Mouse (Mus musculus) spleen, adult 2 months (tissue): ENCODE data around the gene Elmo2. TPM values are rescaled to one million over a fixed set of nuclear protein-coding genes. Genes with fewer than 3 reads are reported as not detected.

Experiments used
- DNase-seq, 2 experiments: peaks; one replicate each; pipeline versions ENCODE4 v3.0.0 to v3.0.0-alpha.2; 2012 to 2021; ENCODE audit warnings: low spot score in 2 of 2, low read depth in 1 of 2
- H3K27ac ChIP-seq: fragments of 200-500 bp; 2 replicates; pipeline ENCODE4 v1.5.1; 2012; ENCODE audit warnings: low read length, inconsistent platforms; ENCODE audit not compliant: insufficient read depth
- H3K27me3 ChIP-seq: fragments of 200-500 bp; 2 replicates; pipeline ENCODE4 v1.6.1; 2012; ENCODE audit warnings: mild to moderate bottlenecking, moderate library complexity, low read length, inconsistent platforms; ENCODE audit not compliant: control insufficient read depth, insufficient read depth
- H3K36me3 ChIP-seq: fragments of 200-500 bp; 2 replicates; pipeline ENCODE4 v1.6.1; 2012; ENCODE audit warnings: mild to moderate bottlenecking, low read length, inconsistent platforms; ENCODE audit not compliant: control insufficient read depth, insufficient read depth
- H3K4me1 ChIP-seq: fragments of 200-500 bp; 2 replicates; pipeline ENCODE4 v1.6.1; 2011; ENCODE audit warnings: inconsistent platforms; ENCODE audit not compliant: control insufficient read depth, insufficient read depth, insufficient read length
- H3K4me3 ChIP-seq: fragments of 200-500 bp; 2 replicates; pipeline ENCODE4 v1.5.1; 2011; ENCODE audit warnings: mild to moderate bottlenecking, inconsistent platforms; ENCODE audit not compliant: insufficient read depth, insufficient read length; ENCODE audit errors: extremely low read depth
- CTCF ChIP-seq: fragments of 200-500 bp; IDR thresholded peaks from 2 replicates; pipeline ENCODE4 v1.5.1; 2011; ENCODE audit warnings: mild to moderate bottlenecking, inconsistent platforms; ENCODE audit not compliant: insufficient read depth, insufficient read length, insufficient replicate concordance; ENCODE audit errors: extremely low read depth
- POLR2A ChIP-seq: fragments of 200-500 bp; IDR thresholded peaks from 2 replicates; pipeline ENCODE4 v1.6.1; 2011; ENCODE audit warnings: low read depth, low read length, inconsistent platforms
- WGBS: fragments of 180-500 bp; shearing (Covaris S2); methylation state at CpG from one replicate; pipeline ENCODE4 v1.1.7; 2018; 5-methylcytosine and 5-hydroxymethylcytosine counted together
- polyA plus RNA-seq: library from polyadenylated mRNA; depleted of rRNA; stranded (reverse); fragments of >200 nt; gene quantifications from 2 replicates; pipeline ENCODE4 v1.2.3, GENCODE M21; 2012

The Elmo2 gene
- polyA plus RNA-seq, 1 experiment: 62.3 TPM

DNA sequence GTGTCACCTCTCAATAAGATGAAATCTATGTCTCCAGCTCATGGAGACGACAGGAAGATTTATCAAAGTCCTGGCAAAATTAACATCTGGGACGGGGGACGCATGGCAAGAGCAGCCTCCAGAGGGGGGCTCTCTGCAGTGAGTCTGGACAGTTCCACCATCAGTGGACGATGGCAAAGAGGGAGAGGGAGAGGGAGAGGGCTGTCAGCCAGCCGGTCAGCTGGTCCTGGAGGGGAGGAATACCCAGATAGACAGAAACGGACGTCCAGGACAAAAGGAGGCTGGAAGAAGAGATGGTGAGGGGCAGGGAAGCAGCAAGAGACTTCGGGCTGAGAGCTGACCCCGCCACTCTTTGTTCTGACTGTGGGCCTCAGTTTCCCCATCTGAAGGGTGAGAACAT is 73.5 kb downstream of the Elmo2 start:
- H3K36me3 ChIP-seq: no peaks in the 10 kb centered on the region
- H3K4me1 ChIP-seq: no peaks in the 10 kb centered on the region
- H3K4me3 ChIP-seq: no peak overlapping the region
- TF ChIP-seq CTCF (no peak), POLR2A (no peak)
- H3K27me3 ChIP-seq: no peaks in the 10 kb centered on the region
- WGBS: 84% methylated on average over 9 of the region's 9 CpGs
- no peak overlapping the region for H3K27ac ChIP-seq
- DNase-seq: no peak

- H3K4me1 ChIP-seq: no peaks in the 10 kb centered on the region
- no peak overlapping the region for H3K4me3 ChIP-seq
- 86% methylated on average over 8 of the region's 8 CpGs for WGBS
- no peaks in the 10 kb centered on the region for H3K27me3 ChIP-seq
- TF ChIP-seq POLR2A (no peak), CTCF (no peak)
- H3K27ac ChIP-seq: no peak overlapping the region
- no peak for DNase-seq
- no peaks in the 10 kb centered on the region for H3K36me3 ChIP-seq
Observed at GRCm38 (mm10) chr2:165252381-165252780, 73.9 kb downstream of the Elmo2 start.

GRCm38 (mm10) chr2:165250903-165251302 is 75.4 kb downstream of the Elmo2 start:
- no peaks in the 10 kb centered on the region for H3K27me3 ChIP-seq
- no peaks in the 10 kb centered on the region for H3K4me1 ChIP-seq
- no peaks in the 10 kb centered on the region for H3K36me3 ChIP-seq
- WGBS: 0% methylated on average over 1 of the region's 1 CpGs
- H3K4me3 ChIP-seq: no peak overlapping the region
- TF ChIP-seq CTCF (no peak), POLR2A (no peak)
- no peak overlapping the region for H3K27ac ChIP-seq
- no peak for DNase-seq

DNA sequence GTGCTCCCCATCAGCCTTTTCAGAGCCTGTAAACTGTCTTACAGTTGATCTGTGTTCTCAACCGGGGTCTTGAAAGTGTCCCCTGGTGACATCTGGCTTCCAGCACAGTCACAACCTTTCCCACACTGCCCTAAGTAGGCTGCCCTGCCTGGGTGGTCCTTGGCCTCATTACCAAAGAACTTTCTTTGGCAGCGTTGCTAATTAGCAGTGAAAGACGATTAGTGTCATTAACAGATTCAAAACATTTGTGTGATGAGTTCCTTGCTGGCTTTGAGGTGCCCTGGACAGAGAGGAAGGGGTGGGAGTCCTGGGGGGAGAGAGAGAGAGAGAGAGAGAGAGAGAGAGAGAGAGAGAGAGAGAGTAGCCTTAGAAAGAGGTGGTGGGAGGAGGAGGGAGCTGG is 77.3 kb downstream of the Elmo2 start:
- WGBS: 73% methylated on average over 3 of the region's 3 CpGs
- no peak for DNase-seq
- Histone ChIP-seq H3K27ac (no peak overlapping the region), H3K4me1 (no peaks in the 10 kb centered on the region), H3K27me3 (no peaks in the 10 kb centered on the region), H3K36me3 (no peaks in the 10 kb centered on the region), H3K4me3 (no peak overlapping the region)
- TF ChIP-seq POLR2A (no peak), CTCF (no peak)

DNA sequence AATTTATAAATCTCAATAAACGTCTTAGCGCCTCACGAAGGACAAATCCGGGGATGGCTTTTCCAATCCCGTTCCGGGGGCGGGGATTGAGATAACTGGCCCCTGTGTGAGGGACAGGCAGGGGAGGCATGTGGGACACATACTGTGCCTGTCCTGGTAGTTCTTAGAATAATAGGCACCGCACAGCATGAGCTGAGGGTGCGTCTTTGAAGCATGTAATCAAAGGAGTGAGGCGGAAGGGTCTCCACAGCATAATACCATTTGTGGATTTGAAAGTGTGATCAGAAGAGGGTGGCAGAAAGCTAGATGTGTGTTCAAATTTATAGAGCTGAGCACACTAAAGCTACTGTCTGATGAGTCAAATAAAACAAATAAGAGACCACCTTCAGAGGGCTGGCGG is 79.9 kb downstream of the Elmo2 start:
- Histone ChIP-seq H3K4me1 (no peaks in the 10 kb centered on the region), H3K27ac (no peak overlapping the region), H3K27me3 (no peaks in the 10 kb centered on the region), H3K4me3 (no peak overlapping the region), H3K36me3 (no peaks in the 10 kb centered on the region)
- 79% methylated on average over 11 of the region's 11 CpGs for WGBS
- no peak for DNase-seq
- TF ChIP-seq CTCF (no peak), POLR2A (no peak)

DNA sequence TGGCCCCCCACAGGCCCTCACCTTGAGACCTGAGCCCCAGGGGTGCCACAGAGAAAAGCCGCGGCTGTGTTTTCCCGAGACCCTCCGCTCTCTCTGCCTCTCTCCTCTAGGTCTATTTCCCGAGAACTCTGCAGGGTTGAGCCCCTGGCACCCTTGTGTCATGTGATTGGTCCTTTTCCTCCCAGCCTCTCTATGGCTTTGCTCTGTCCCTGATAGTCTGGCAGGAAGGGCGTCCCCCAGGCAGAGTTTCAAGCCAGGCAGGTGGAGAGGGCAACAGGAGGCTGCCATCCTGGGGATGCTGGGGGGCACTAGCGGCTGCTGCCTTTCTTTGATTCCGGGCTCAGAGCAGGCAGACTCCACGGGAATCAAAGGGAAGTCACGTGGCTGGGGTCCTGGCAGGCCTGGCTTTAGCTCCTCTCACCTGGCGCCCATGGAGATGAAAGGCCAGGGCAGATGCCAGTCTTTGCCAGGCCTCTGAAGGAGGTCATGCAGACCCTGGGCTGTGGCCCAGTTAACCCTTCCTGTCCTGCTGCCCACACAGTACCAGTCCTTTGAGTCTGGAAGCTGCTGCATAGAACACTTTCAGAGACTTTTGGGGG is 83.1 kb downstream of the Elmo2 start:
- WGBS: 49% methylated on average over 11 of the region's 11 CpGs
- Histone ChIP-seq H3K36me3 (no peaks in the 10 kb centered on the region), H3K27me3 (0 out of 2 replicates have a peak, but pooled peaks cover 4% of the 10 kb centered on the region), H3K4me1 (no peaks in the 10 kb centered on the region), H3K4me3 (no peak overlapping the region), H3K27ac (no peak overlapping the region)
- DNase-seq: no peak
- TF ChIP-seq POLR2A (no peak), CTCF (no peak)

DNA sequence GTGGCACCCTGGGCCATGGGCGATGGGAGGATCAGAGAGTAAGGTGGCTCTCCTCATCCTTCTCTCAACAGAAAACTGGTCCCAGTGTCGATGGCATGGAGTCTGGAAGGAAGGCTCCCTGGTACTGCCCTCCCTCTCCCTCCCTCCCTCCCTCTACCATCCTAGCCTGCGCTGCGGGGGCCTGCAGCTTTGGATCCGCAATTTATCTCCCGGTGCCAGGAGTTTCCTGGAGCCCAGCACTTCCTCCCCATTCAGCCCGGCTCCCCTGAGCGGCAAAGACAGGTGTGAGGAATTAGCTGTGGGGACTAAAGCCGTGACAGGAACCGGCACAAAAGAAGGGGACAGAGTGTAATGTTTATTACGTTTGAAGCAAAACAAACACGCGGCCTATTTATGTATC is 83.7 kb downstream of the Elmo2 start:
- no peaks in the 10 kb centered on the region for H3K36me3 ChIP-seq
- no peak overlapping the region for H3K27ac ChIP-seq
- 34% methylated on average over 13 of the region's 13 CpGs for WGBS
- no peak overlapping the region for H3K4me3 ChIP-seq
- TF ChIP-seq POLR2A (no peak), CTCF (no peak)
- DNase-seq: no peak
- H3K4me1 ChIP-seq: no peaks in the 10 kb centered on the region
- 0 out of 2 replicates have a peak, but pooled peaks cover 4% of the 10 kb centered on the region for H3K27me3 ChIP-seq
